Mouse (Mus musculus): ENCODE measurements around the gene Trim69.

GRCm38 (mm10) chr2:122159667-122160066, 833 bp upstream of the Trim69 start:
- TF ChIP-seq CTCF (IDR thresholded peaks at IDR 0.05) (no peak), EP300 (IDR thresholded peaks at IDR 0.05) (no peak)
